Mouse (Mus musculus): ENCODE measurements around the gene H2-M10.4.
"Not testable (repeated sequence)": the region's sequence is repeated elsewhere in the genome, so short reads cannot be mapped to it uniquely, and the experiment has no call there.

H2-M10.4 gene
- long read RNA-seq, experiment 1 = 0 reads
- long read RNA-seq, experiment 2 = 0 reads

DNA sequence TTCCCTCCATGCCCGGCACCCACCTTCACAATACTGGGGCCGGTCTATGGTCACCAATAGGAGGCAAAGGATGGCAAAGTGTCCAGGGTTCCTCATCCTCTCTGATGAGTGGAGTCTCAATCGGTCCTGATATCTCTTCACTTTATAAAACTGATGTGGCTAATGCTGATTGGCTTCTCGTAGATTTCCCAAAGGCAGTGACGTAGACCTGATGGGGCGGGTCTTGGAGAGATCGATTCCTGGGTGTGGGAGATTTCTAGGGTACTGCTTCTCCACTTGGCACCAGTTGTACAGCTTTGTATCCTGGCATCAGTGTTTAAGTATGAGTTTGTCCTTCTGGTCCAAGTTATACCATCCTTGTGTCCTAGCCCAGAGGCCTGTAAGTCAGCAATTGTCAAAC, at the start of gene H2-M10.4:
H2-M10.4 (minus strand) TSS at position 101 of the 400 bp plus-strand sequence.
- intact Hi-C loops (cut with DNase I) = no loop called here

DNA sequence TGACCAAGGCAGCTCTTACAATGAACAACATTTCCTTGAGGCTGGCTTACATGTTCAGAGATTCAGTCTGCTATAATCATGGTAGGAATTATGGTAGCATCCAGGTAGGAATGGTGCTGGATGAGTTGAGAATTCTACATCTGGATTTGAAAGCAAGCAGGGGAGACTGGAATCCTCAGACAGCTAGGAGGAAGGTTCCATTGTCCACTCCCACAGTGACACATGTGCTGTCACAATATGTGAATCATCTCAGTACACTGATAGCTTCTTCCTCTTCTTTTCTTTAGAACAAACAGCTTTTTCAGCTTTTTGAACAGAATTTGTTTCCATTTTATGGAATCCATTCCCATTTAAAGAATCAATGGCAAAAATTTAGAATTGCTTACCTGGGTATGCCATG, 41.8 kb upstream of the H2-M10.4 start:
- intact Hi-C loops (cut with DNase I) = no loop called here

DNA sequence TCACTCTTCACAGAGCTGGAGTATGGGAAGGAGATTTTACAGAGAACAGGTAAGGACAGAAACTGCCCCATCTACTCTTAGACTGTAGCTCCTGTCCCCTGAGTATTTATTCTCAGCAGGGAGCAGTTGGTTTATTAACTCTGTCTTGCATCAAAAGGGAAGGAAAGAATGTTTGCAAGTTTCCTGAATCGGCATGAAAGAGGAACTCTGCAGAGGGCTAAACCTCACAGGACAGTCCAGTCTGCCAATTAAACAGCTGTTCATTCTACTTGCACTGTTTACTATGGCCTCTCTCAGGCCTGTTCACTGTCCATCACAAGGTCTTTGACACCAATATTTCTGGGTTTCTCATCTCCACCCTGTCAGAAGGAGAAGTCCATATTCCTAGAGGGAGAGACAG, 38.3 kb upstream of the H2-M10.4 start:
- intact Hi-C loops (cut with DNase I) = no loop called here

DNA sequence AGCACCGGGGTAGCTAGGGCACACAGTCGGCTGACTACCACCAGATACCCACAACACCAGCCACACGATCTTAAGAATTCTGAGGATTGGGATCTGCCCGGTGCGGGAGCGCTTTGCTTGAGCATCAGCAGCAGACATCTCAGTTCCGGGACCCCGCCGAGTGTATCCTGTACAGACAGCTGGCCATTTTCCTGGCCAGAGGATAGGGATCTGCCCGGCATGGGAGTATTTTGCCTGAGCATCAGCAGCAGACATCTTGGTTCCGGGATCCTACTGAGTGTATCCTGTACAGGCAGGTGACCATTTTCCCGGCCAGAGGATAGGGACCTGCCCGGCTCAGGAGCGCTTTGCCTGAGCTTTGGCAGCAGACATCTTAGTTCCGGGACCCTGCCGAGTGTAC, 26.0 kb upstream of the H2-M10.4 start:
- intact Hi-C loops (cut with DNase I) = not testable (repeated sequence)

DNA sequence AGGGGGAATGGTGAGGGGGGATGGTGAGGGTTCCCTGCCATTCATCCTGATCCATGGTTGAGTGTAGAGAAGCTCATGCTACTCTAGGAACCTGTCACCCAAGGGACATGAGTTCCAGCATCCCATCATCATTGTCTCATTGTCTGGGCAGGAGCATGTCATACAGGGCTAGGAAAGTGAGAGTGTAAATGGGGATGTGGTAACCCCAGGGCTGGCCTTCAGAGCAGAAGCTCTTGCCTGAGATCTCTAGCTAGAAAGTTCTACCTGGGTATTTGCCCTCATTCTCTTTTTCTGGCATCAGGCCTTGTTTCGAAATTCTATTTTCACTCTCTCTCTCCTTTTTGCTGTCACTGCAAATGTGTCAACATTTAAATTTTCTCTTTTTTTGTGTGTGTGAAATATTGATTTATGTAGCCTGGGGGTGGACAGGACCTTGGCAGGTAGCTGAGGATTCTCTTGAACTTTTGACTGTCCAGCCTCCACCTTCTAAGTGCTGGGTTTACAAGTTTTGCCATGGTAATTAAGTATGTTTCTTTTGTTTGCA, 24.6 kb upstream of the H2-M10.4 start:
- intact Hi-C loops (cut with DNase I) = no loop called here

DNA sequence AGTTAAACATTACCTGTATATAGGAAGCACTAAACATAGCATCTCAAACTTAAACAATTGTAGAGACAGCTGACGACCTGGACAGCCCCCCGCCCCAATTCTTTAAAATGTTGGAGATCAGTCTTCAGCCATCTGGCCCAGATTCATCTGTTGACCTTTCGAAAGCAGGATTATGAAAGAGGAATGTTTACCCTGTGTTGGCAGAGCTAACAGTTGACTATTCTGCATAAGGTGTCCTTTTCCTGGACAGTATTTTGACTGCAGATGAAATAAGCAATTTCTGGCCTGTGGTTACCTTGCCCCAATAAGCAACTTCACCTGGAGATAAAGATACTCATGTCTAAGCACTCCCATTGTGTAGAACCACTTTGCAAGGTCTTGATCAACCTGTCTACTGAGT, 21.7 kb upstream of the H2-M10.4 start:
- intact Hi-C loops (cut with DNase I) = no loop called here

DNA sequence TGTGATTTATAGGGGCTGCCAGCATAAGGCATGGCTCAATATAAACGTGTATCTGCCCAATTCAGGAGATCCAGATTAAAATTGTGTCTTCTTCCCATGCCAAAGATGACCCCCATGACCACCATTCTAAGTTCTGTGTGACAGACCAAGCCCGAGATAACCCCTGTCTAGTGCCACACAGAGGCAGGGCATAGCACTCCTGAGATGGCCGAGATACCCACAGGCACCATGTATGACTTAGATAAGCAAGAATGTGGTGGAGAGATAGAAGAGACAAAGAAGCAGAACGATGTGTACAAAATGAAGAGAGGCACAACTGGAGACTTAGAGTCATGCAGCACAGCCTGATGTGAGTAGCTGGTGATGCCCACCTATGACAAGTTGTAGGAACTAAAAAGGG, 5.9 kb downstream of the H2-M10.4 start:
- intact Hi-C loops (cut with DNase I) = no loop called here

DNA sequence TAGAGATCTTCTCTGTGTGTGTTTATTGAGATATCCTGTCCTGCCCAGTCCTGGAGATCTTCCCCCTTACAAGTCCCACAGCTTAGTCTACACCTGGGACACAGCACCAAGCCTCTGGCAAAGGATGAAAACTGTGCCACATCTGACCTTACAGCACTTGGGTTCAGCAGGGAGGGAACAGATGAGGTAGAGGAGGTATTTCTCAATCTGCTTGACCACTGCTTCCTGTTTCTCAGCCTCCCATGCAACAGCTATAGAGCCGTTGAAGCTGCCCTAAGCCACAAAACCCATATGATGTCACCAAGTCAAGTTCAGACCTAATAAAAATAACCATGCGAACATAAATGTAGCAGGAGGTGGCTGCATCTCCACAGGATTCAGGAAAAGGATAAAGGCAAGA, 30.7 kb downstream of the H2-M10.4 start:
- intact Hi-C loops (cut with DNase I) = no loop called here

DNA sequence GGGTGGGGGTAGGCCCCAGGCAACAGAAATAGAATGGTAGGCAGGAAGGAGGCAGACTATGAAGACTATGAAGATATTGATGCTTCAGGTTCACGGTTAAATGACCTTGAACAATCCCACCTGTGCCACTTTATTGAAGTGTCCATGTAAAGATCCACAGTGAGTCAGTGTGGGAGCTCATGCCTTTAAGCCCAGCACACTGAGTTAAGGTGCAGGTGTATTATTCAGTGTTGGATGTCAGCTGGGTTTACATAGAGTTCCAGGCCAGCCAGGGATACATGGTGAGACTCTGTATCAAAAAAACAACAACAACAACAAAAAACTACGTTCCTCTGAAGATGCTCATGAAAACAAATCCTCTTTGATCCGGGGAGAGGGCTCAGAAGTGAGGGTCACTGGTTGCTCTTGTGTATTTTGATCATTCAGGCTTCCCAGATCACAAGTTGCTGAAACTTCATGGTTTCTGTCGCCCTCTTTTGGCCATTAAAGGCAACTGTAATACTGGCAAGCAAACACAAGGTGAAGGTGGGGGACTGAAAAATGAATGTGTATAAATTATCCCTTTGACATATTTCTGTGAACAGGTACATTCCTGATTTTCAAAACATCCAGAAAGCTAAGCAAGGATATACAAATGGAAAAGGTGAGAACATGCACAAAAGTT, 43.9 kb downstream of the H2-M10.4 start:
- intact Hi-C loops (cut with DNase I) = loop anchor here (5.0 kb wide), 1 partner anchor 111 kb away; no protein-coding TSS in a partner anchor

DNA sequence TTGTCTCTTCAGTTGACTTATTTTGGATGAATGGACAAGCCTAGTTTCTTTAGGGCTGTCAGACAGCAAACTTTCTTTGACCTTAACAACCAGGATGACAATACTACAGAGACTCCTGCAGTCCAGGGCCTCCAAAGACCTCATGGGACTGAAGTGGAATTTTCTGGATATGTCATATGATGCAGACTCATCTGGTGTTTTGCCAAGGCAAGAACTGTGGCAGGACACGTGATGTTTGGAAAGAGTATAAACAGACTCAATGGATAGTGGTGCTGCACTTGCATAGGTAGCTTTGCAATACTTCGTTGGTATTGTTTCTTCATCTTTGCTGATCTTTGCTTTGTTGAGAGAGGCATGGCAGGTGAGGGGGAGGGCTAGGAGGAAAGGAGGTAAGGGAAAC, 44.7 kb downstream of the H2-M10.4 start:
- intact Hi-C loops (cut with DNase I) = loop anchor here (2.0 to 5.0 kb wide), 2 partner anchors 61 to 110 kb away; no protein-coding TSS in a partner anchor

DNA sequence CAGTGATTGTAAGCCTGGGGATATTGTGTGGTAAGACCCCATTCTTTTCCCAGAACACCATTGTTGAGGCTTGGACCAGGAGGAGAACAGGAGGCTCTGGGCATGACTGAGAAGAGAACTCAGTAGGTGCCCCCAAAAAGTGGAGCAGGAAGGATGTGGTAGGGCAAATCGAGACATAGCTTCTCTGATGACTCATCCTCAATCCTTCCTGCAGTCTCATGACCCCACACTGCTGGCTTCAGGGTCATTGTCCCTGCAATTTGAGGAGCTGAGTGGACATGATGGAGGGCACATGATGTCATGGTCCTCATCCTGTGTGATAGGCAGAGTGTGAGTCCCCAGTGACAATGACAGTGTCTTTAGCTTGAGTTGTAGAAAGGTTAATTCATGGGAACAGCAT, 46.7 kb downstream of the H2-M10.4 start:
- intact Hi-C loops (cut with DNase I) = loop anchor here (5.0 kb wide), 1 partner anchor 108 kb away; no protein-coding TSS in a partner anchor

DNA sequence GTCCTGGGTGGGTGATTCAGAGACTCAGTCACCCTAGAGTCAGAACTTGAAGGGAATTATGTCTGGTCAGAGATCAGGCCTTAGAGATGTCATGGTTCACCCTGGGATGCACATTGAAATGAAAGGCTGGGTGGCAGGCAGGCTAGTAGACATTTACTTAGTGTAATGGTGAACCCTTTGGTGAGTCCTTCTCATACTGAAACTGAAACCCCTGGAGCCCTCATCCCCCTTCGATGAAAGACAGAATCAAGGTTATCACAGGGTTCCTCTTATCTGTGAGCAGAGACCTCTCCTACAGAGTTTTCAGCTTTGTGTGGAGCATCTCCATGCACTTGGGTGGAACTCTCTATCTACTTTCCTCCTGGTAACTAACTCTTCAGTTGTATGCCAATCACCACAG, 47.8 kb downstream of the H2-M10.4 start:
- intact Hi-C loops (cut with DNase I) = no loop called here
